Mouse (Mus musculus) intestine, embryonic 14.5 days (tissue): ENCODE measurements around the gene Dph5. TPM values are rescaled to one million over a fixed set of nuclear protein-coding genes. Genes with fewer than 3 reads are reported as not detected.

Experiments
- ATAC-seq: fragments of 200-750 bp; cut with Nextera tagmentation; replicated peaks from 2 replicates; pipeline ENCODE4 v1.8.0; 2017; ENCODE audit warnings: low read depth, moderate number of reproducible peaks, moderate TSS enrichment, moderate library complexity; ENCODE audit not compliant: low FRiP score, low TSS enrichment
- DNase-seq: peaks from one replicate; pipeline ENCODE4 v3.0.0-alpha.2; 2018; ENCODE audit warnings: low spot score
- H3K27ac ChIP-seq: fragments of 300-500 bp; sonication (generic); 2 replicates; pipeline ENCODE4 v1.5.1; 2014; ENCODE audit warnings: low read depth, mild to moderate bottlenecking, control low read depth
- H3K27me3 ChIP-seq: fragments of 300-500 bp; sonication (generic); replicated peaks from 2 replicates; pipeline ENCODE4 v1.6.1; 2014; ENCODE audit warnings: low read length, control low read depth; ENCODE audit not compliant: control insufficient read depth, insufficient read depth
- H3K36me3 ChIP-seq: fragments of 300-500 bp; sonication (generic); 2 replicates; pipeline ENCODE4 v1.6.1; 2014; ENCODE audit warnings: low read length, control low read depth; ENCODE audit not compliant: control insufficient read depth, insufficient read depth
- H3K4me1 ChIP-seq: fragments of 300-500 bp; sonication (generic); replicated peaks from 2 replicates; pipeline ENCODE4 v1.6.1; 2014; ENCODE audit warnings: low read length, control low read depth, mixed read lengths; ENCODE audit not compliant: control insufficient read depth, insufficient read depth
- H3K4me2 ChIP-seq: fragments of 300-500 bp; sonication (generic); 2 replicates; pipeline ENCODE4 v1.6.1; 2014; ENCODE audit warnings: low read length
- H3K4me3 ChIP-seq: fragments of 300-500 bp; sonication (generic); 2 replicates; pipeline ENCODE4 v1.5.1; 2014; ENCODE audit warnings: low read depth, low read length, control low read depth, mixed read lengths
- H3K9ac ChIP-seq: fragments of 300-500 bp; sonication (generic); 2 replicates; pipeline ENCODE4 v1.6.1; 2014; ENCODE audit warnings: mild to moderate bottlenecking, low read length
- H3K9me3 ChIP-seq: fragments of 300-500 bp; sonication (generic); 2 replicates; pipeline ENCODE4 v1.6.1; 2016; ENCODE audit warnings: low read length, control low read depth; ENCODE audit not compliant: control insufficient read depth
- WGBS: fragments of 180-500 bp; shearing (Covaris S2); extraction: QIAGEN DNeasy Blood & Tissue Kit; methylation state at CpG from one replicate; pipeline ENCODE4 v1.1.7; 2014; 5-methylcytosine and 5-hydroxymethylcytosine counted together
- polyA plus RNA-seq: library from polyadenylated mRNA; unstranded; fragments of >200 nt; fragmentation: Nextera tagmentation; extraction: Ambion mirVana; gene quantifications from 2 replicates; pipeline ENCODE4 v1.2.1, GENCODE M21; 2014

Dph5 gene
- 32.9 and 34.3 TPM in 2 replicates for polyA plus RNA-seq

GRCm38 (mm10) chr3:115887427-115888309, at the start of gene Dph5:
TSS of gene Dph5 (plus strand) at chr3:115887837.
- H3K27ac ChIP-seq, result peak within 1 kb of the TSS; percentile 67
- WGBS, result under 1% methylated on average over 40 of the region's 40 CpGs
- peak; percentile 93 for ATAC-seq
- peak within 1 kb of the TSS; percentile 90 for H3K4me2 ChIP-seq
- 0 out of 2 replicates have a peak, but pooled peaks cover 6% of the 10 kb centered on the region for H3K4me1 ChIP-seq
- H3K27me3 ChIP-seq, result no peaks in the 10 kb centered on the region
- no peaks in the 10 kb centered on the region for H3K9me3 ChIP-seq
- peak within 1 kb of the TSS; percentile 76 for H3K4me3 ChIP-seq
- H3K36me3 ChIP-seq, result peaks cover 4% of the 10 kb centered on the region; the same call in 1 of the 2 replicates
- peak; percentile 97 for DNase-seq
- H3K9ac ChIP-seq, result peak within 1 kb of the TSS; percentile 61

GRCm38 (mm10) chr3:115844566-115844965, 43.1 kb upstream of the Dph5 start:
- Histone ChIP-seq H3K9me3 (no peaks in the 10 kb centered on the region), H3K9ac (no peak overlapping the region), H3K4me2 (no peak overlapping the region), H3K27me3 (no peaks in the 10 kb centered on the region), H3K4me3 (no peak overlapping the region), H3K27ac (no peak overlapping the region), H3K36me3 (no peaks in the 10 kb centered on the region), H3K4me1 (no peaks in the 10 kb centered on the region)
- DNase-seq (no peak), ATAC-seq (no peak)
- 79% methylated on average over 3 of the region's 3 CpGs for WGBS

- Histone ChIP-seq H3K9me3 (no peaks in the 10 kb centered on the region), H3K36me3 (no peaks in the 10 kb centered on the region), H3K4me1 (no peaks in the 10 kb centered on the region), H3K27ac (no peak overlapping the region), H3K27me3 (no peaks in the 10 kb centered on the region), H3K4me3 (no peak overlapping the region), H3K4me2 (no peak overlapping the region), H3K9ac (no peak overlapping the region)
- DNase-seq (no peak), ATAC-seq (no peak)
- 84% methylated on average over 5 of the region's 5 CpGs for WGBS
Observed at GRCm38 (mm10) chr3:115845032-115845618, 42.5 kb upstream of the Dph5 start.

GRCm38 (mm10) chr3:115845724-115846123, 41.9 kb upstream of the Dph5 start:
- Histone ChIP-seq H3K4me3 (no peak overlapping the region), H3K27ac (no peak overlapping the region), H3K27me3 (no peaks in the 10 kb centered on the region), H3K36me3 (no peaks in the 10 kb centered on the region), H3K4me2 (no peak overlapping the region), H3K9ac (no peak overlapping the region), H3K4me1 (no peaks in the 10 kb centered on the region), H3K9me3 (no peaks in the 10 kb centered on the region)
- 79% methylated on average over 1 of the region's 1 CpGs for WGBS
- DNase-seq (no peak), ATAC-seq (no peak)

GRCm38 (mm10) chr3:115846153-115846552, 41.5 kb upstream of the Dph5 start:
- Histone ChIP-seq H3K27me3 (no peaks in the 10 kb centered on the region), H3K9me3 (no peaks in the 10 kb centered on the region), H3K4me2 (no peak overlapping the region), H3K4me3 (no peak overlapping the region), H3K9ac (no peak overlapping the region), H3K27ac (no peak overlapping the region), H3K36me3 (no peaks in the 10 kb centered on the region), H3K4me1 (no peaks in the 10 kb centered on the region)
- ATAC-seq (no peak), DNase-seq (no peak)
- 85% methylated on average over 5 of the region's 5 CpGs for WGBS

GRCm38 (mm10) chr3:115848686-115849480, 38.8 kb upstream of the Dph5 start:
- WGBS, result 81% methylated on average over 11 of the region's 11 CpGs
- no peak overlapping the region for H3K9ac ChIP-seq
- DNase-seq, result no peak
- H3K27ac ChIP-seq, result no peak overlapping the region
- H3K9me3 ChIP-seq, result no peaks in the 10 kb centered on the region
- no peak for ATAC-seq
- H3K4me2 ChIP-seq, result no peak overlapping the region
- H3K4me1 ChIP-seq, result no peaks in the 10 kb centered on the region
- H3K4me3 ChIP-seq, result no peak overlapping the region
- no peaks in the 10 kb centered on the region for H3K27me3 ChIP-seq
- H3K36me3 ChIP-seq, result no peaks in the 10 kb centered on the region

GRCm38 (mm10) chr3:115850946-115851345, 36.7 kb upstream of the Dph5 start:
- ATAC-seq (no peak), DNase-seq (no peak)
- Histone ChIP-seq H3K9ac (no peak overlapping the region), H3K4me3 (no peak overlapping the region), H3K27ac (no peak overlapping the region), H3K27me3 (no peaks in the 10 kb centered on the region), H3K36me3 (no peaks in the 10 kb centered on the region), H3K4me1 (no peaks in the 10 kb centered on the region), H3K9me3 (no peaks in the 10 kb centered on the region), H3K4me2 (no peak overlapping the region)
- 60% methylated on average over 4 of the region's 4 CpGs for WGBS

- H3K9me3 ChIP-seq, result no peaks in the 10 kb centered on the region
- no peak overlapping the region for H3K27ac ChIP-seq
- no peak for DNase-seq
- WGBS, result 94% methylated on average over 7 of the region's 7 CpGs
- no peak overlapping the region for H3K4me2 ChIP-seq
- no peaks in the 10 kb centered on the region for H3K4me1 ChIP-seq
- ATAC-seq, result no peak
- no peaks in the 10 kb centered on the region for H3K27me3 ChIP-seq
- H3K9ac ChIP-seq, result no peak overlapping the region
- H3K36me3 ChIP-seq, result no peaks in the 10 kb centered on the region
- no peak overlapping the region for H3K4me3 ChIP-seq
Observed at GRCm38 (mm10) chr3:115854672-115855191, 32.9 kb upstream of the Dph5 start.
